Mouse (Mus musculus) cortical plate, adult 2 months (tissue): Measurements from ENCODE around the gene Nudt8. TPM values are rescaled to one million over a fixed set of nuclear protein-coding genes. Genes with fewer than 3 reads are reported as not detected.
"Not testable (repeated sequence)": the region's sequence is repeated elsewhere in the genome, so short reads cannot be mapped to it uniquely, and the experiment has no call there.

Experiments
- H3K27ac ChIP-seq: fragments of 200-500 bp; 2 replicates; pipeline ENCODE4 v1.5.1; 2012; ENCODE audit warnings: low read length, control low read depth, inconsistent platforms; ENCODE audit not compliant: insufficient read depth
- H3K4me1 ChIP-seq: fragments of 200-500 bp; 2 replicates; pipeline ENCODE4 v1.6.1; 2011; ENCODE audit warnings: low read length; ENCODE audit not compliant: control insufficient read depth, insufficient read depth
- H3K4me3 ChIP-seq: fragments of 200-500 bp; 2 replicates; pipeline ENCODE4 v1.5.1; 2011; ENCODE audit warnings: mild to moderate bottlenecking, low read length, control low read depth; ENCODE audit not compliant: insufficient read depth
- CTCF ChIP-seq: fragments of 200-500 bp; IDR thresholded peaks from 2 replicates; pipeline ENCODE4 v1.5.1; 2011; ENCODE audit warnings: mild to moderate bottlenecking, control low read depth, low read length; ENCODE audit not compliant: insufficient read depth; ENCODE audit errors: extremely low read depth
- POLR2A ChIP-seq: fragments of 200-500 bp; IDR thresholded peaks from 2 replicates; pipeline ENCODE4 v1.6.1; 2011; ENCODE audit warnings: mild to moderate bottlenecking, low read length, control low read depth; ENCODE audit not compliant: insufficient read depth; ENCODE audit errors: extremely low read depth
- polyA plus RNA-seq: library from polyadenylated mRNA; depleted of rRNA; stranded (reverse); fragments of >200 nt; gene quantifications from 2 replicates; pipeline ENCODE4 v1.2.3, GENCODE M21; 2012; rRNA removed

Gene Nudt8
- polyA plus RNA-seq, 1 experiment: 4.7 TPM

GRCm38 (mm10) chr19:4045966-4046865 lies 45.8 kb downstream of the Nudt8 start, which contains the start of gene Gstp2:
TSS of gene Gstp2 (minus strand) at chr19:4046023.
- Histone ChIP-seq H3K4me1 (no peaks in the 10 kb centered on the region), H3K27ac (no peak within 1 kb of the TSS), H3K4me3 (no peak within 1 kb of the TSS; the same call in 1 of the 2 replicates)
- TF ChIP-seq CTCF: peak; percentile 44
- TF ChIP-seq POLR2A: no peak

GRCm38 (mm10) chr19:4046866-4047254 lies 46.5 kb downstream of the Nudt8 start:
- Histone ChIP-seq H3K4me1 (no peaks in the 10 kb centered on the region), H3K27ac (no peak overlapping the region), H3K4me3 (no peak overlapping the region)
- TF ChIP-seq CTCF (no peak), POLR2A (no peak)

- no peaks in the 10 kb centered on the region for H3K4me1 ChIP-seq
- H3K4me3 ChIP-seq: no peak overlapping the region
- TF ChIP-seq POLR2A (no peak), CTCF (peak; percentile 71)
- no peak overlapping the region for H3K27ac ChIP-seq
Observed at GRCm38 (mm10) chr19:4047859-4048258, 47.5 kb downstream of the Nudt8 start.

GRCm38 (mm10) chr19:4049069-4049468 lies 48.7 kb downstream of the Nudt8 start:
- not testable (repeated sequence) for H3K27ac ChIP-seq, H3K4me3 ChIP-seq, H3K4me1 ChIP-seq

- Histone ChIP-seq H3K4me1 (no peaks in the 10 kb centered on the region), H3K4me3 (no peak overlapping the region), H3K27ac (no peak overlapping the region)
- TF ChIP-seq CTCF: no peak
- no peak for TF ChIP-seq POLR2A
Observed at GRCm38 (mm10) chr19:4051016-4051415, 50.6 kb downstream of the Nudt8 start.

Other genes with a start within 250 kb of the Nudt8 start
- gene Kmt5b, start 233.2 kb upstream of the Nudt8 start, polyA plus RNA-seq: 26.7 and 29.1 TPM in 2 replicates
- 134 and 135 TPM in 2 replicates for gene Chka, start 148.8 kb upstream of the Nudt8 start, polyA plus RNA-seq
- gene Tcirg1, start 93.4 kb upstream of the Nudt8 start, polyA plus RNA-seq: 34.4 and 38.4 TPM in 2 replicates
- gene Ndufs8, start 87.8 kb upstream of the Nudt8 start, polyA plus RNA-seq: 274 and 288 TPM in 2 replicates
- 6.9 and 8.1 TPM in 2 replicates for gene Aldh3b1, start 70.8 kb upstream of the Nudt8 start, polyA plus RNA-seq
- gene Unc93b1, start 65.4 kb upstream of the Nudt8 start, polyA plus RNA-seq: 33.5 and 36.5 TPM in 2 replicates
- gene Aldh3b3, start 41.9 kb upstream of the Nudt8 start, polyA plus RNA-seq: not detected in 2 replicates
- gene Aldh3b2, start 28.3 kb upstream of the Nudt8 start, polyA plus RNA-seq: 2.1 and 2.4 TPM in 2 replicates
- gene Acy3, start 14.0 kb upstream of the Nudt8 start, polyA plus RNA-seq: 4.1 and 4.6 TPM in 2 replicates
- gene Tbx10, start 7.8 kb upstream of the Nudt8 start, polyA plus RNA-seq: not detected in 2 replicates
- gene Gm49405, start within 50 bp of the Nudt8 start, polyA plus RNA-seq: 3.1 and 3.2 TPM in 2 replicates
- 9.4 and 11.7 TPM in 2 replicates for gene Doc2g, start 2.7 kb downstream of the Nudt8 start, polyA plus RNA-seq
- 260 and 262 TPM in 2 replicates for gene Ndufv1, start 12.2 kb downstream of the Nudt8 start, polyA plus RNA-seq
- gene Gstp1, start 37.4 kb downstream of the Nudt8 start, polyA plus RNA-seq: 511 and 557 TPM in 2 replicates
- 11.7 and 12.9 TPM in 2 replicates for gene Gstp2, start 45.4 kb downstream of the Nudt8 start, polyA plus RNA-seq
- gene Gstp3, start 59.0 kb downstream of the Nudt8 start, polyA plus RNA-seq: not detected in 2 replicates
- not detected in 2 replicates for gene Cabp2, start 81.0 kb downstream of the Nudt8 start, polyA plus RNA-seq
- gene Cdk2ap2, start 96.6 kb downstream of the Nudt8 start, polyA plus RNA-seq: 44.3 and 47.3 TPM in 2 replicates
- 293 and 340 TPM in 2 replicates for gene Pitpnm1, start 99.4 kb downstream of the Nudt8 start, polyA plus RNA-seq
- gene Aip, start 125.3 kb downstream of the Nudt8 start, polyA plus RNA-seq: 167 and 180 TPM in 2 replicates
- 0.04 TPM in 2 replicates for gene Gpr152, start 139.2 kb downstream of the Nudt8 start, polyA plus RNA-seq
- gene Cabp4, start 143.5 kb downstream of the Nudt8 start, polyA plus RNA-seq: 0.08 and 0.17 TPM in 2 replicates
- gene Coro1b, start 148.0 kb downstream of the Nudt8 start, polyA plus RNA-seq: 207 and 236 TPM in 2 replicates
- 1.3 and 1.6 TPM in 2 replicates for gene Ptprcap, start 153.0 kb downstream of the Nudt8 start, polyA plus RNA-seq
- 79.5 and 91.7 TPM in 2 replicates for gene Rps6kb2, start 162.8 kb downstream of the Nudt8 start, polyA plus RNA-seq
- 13.4 and 21.4 TPM in 2 replicates for gene Carns1, start 174.9 kb downstream of the Nudt8 start, polyA plus RNA-seq
- gene Tbc1d10c, start 190.7 kb downstream of the Nudt8 start, polyA plus RNA-seq: 2.2 and 2.4 TPM in 2 replicates
- 385 and 421 TPM in 2 replicates for gene Ppp1ca, start 191.5 kb downstream of the Nudt8 start, polyA plus RNA-seq
- gene Rad9a, start 201.1 kb downstream of the Nudt8 start, polyA plus RNA-seq: 17.3 and 18.4 TPM in 2 replicates
- gene Clcf1, start 213.7 kb downstream of the Nudt8 start, polyA plus RNA-seq: 2.4 and 2.8 TPM in 2 replicates
- not detected in 2 replicates for gene AC109138.7, start 213.8 kb downstream of the Nudt8 start, polyA plus RNA-seq
- 38.9 and 39.7 TPM in 2 replicates for gene Pold4, start 231.3 kb downstream of the Nudt8 start, polyA plus RNA-seq